Mouse (Mus musculus): ENCODE results near the gene Rab5if. TPM values are rescaled to one million over a fixed set of nuclear protein-coding genes. Genes with fewer than 3 reads are reported as not detected.
"Not testable (repeated sequence)": the region's sequence is repeated elsewhere in the genome, so short reads cannot be mapped to it uniquely, and the experiment has no call there.

Gene Rab5if
- total RNA-seq, 2 experiments from 2014 or later: 79.3 to 85.6 TPM

DNA sequence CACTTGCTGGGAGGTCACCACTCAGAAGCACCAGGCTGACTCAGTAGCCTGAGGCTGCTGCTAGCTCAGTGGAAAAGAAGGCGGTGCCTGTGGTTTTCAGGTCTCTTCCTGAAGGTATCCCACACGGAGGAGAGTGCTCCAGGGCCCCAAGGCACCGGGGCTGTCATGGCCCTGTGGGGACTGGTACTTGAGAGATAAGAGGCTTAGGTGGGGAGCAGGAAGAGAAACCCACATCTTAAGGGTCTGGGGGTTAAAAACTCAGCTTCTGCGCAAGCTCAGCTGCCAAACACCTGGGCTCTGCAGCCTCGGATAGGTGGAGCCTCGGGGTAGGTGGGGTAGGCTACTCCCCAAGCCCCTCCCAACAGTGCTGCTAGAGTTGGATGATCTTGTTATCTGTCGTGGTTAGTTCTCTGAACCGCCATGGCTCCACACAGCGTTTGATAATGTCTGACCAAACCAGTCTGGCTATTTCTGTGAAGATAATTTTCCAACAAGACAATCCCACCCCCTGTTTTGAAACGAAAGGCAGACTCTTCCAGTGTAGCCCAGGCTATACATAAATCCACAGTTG is 19.6 kb downstream of the Rab5if start:
- DNase-seq: no peak
- intact Hi-C loops (cut with DNase I): no loop called here

DNA sequence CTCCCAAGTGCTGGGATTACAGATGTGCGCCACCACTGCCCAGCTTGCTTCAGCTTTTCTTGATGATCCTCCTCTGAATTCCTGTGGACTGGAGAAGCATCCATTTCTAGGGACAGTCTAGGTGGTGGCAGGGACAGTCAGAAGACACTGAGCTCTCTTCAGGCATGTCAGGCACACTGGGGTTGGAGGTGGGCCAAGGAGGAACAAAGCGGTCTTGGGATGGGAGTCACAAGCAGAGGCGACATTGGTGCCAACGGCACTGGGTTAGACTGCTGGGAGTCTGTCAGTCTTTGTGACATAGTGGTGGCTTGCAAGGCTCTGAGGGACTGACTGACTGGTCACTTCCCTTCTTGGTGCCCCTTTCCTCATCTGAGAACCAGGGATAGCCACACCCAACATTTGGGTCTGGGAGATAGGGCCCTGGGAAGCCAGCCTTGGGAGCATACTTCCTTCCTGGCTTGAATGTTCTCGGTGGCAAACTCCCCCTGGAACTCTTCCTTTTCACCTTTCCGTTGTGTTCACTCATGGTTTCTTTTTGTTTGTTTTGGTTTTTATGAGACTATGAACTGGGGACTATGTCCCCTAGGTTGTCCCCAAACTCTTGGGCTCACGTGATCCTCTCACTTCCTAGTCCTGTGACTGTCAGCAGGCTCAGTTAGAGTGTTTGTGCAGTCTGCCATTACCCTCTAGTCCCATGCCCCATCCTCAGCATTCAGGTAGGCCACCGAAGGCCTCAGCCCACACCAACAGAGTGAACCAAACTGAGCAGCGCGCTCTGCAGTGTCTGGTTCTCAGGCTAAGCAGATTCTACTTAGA is 21.7 kb downstream of the Rab5if start:
- intact Hi-C loops (cut with DNase I): no loop called here
- DNase-seq: no peak

DNA sequence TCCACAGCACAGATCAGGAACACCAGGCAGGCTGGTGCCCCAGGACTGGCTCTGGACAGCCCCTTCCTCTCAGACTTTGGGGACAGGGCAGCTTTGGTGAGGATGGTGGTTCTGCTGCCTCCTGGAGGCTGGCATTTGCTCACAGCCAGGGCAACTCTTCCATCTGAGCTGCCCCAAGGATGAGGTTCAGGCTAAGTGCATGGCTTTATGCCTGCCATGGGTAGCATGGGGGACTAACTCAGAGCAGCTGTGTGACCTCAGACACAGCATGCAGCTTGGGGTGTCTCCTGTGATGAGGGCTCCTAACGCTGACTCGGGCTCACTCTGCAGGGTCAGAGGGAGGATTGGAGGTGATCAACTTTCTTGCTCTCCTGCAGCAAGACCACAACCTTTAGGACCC is 22.7 kb downstream of the Rab5if start:
- DNase-seq; intact Hi-C loops (cut with DNase I): not testable (repeated sequence)

DNA sequence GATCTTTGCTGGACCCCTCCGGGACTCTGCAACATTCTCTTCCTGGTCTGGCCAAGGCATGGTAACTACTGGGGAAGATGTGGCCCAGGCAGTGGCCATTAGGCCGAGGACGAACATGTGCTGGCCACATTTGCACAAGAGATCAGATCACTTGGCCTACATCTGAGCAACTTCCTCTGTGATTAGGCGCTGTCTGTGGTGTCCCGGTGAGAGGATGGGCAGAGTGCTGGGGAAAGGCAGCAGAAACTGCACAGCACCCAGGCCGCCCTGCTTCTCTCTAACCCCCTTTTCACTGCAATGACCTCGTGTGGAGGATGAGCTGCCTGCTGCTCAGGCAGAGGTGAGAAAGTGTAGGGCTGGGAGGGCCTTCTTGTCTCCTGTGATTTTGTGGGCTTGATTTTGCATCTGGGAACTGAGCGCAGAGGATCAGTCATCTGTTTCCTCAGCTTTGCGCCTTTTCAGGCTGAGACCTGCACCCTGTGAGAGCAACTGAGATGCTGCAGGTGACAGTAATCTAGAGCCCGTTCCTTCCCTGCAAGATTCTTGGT is 23.2 kb downstream of the Rab5if start:
- intact Hi-C loops (cut with DNase I): no loop called here
- DNase-seq: no peak

DNA sequence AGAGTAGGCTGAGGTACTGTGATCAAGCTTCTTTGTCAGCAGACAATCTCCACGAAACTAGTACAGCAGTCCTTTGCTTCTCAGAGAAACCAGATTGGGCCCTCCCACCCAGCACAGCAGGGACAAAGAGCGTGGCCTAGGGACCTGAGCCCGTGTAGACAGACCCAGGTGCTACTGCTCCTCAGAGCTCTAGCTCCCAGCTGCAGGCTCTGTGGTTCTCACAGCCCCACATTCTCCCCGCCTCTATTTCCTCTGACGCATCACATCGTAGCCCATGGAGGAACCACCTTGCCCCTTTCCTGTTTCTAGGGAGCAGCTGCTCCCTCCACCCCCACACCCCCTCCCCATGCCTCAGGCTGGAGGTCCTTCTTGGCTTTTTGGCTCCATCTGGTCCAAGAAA is 24.1 kb downstream of the Rab5if start, which contains the start of gene Sla2:
TSS of gene Sla2 (minus strand) at position 176 of the 400 bp plus-strand sequence.
- intact Hi-C loops (cut with DNase I): no loop called here
- DNase-seq: no peak

DNA sequence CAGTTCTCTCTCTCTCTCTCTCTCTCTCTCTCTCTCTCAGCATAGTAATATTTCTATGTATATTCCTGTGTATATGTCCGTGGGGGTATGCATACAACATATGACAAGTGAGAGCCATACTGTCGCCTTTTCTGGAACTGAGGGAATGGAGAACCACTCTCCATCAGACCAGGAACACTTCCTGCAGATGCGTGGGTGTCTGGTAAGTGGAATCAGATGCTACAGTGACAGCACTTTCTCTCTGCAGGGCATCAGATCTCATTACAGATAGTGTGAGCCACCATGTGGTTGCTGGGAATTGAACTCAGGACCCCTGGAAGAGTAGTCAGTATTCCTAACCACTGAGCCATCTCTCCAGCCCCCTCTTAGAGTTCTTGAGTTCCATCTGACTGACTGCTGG is 25.6 kb downstream of the Rab5if start:
- intact Hi-C loops (cut with DNase I): no loop called here
- no peak for DNase-seq

DNA sequence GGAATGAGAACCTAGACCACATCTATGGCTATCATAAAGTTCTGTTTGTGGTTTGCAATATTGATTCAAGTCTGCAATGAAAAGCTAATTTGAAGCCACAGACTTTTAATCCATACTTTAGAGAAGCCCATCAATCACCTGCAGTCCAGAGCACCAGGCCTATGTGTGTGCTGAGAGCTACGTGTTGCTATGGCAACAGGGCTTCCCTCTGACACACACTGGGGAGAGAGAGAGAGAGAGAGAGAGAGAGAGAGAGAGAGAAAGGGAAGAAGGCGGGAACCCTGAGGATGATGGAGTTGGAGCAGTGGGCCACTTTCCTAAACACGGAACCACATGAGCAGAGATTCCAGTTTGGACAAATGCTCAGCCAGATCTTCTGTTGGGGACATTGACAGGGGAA is 29.3 kb downstream of the Rab5if start:
- no peak for DNase-seq
- intact Hi-C loops (cut with DNase I): no loop called here

DNA sequence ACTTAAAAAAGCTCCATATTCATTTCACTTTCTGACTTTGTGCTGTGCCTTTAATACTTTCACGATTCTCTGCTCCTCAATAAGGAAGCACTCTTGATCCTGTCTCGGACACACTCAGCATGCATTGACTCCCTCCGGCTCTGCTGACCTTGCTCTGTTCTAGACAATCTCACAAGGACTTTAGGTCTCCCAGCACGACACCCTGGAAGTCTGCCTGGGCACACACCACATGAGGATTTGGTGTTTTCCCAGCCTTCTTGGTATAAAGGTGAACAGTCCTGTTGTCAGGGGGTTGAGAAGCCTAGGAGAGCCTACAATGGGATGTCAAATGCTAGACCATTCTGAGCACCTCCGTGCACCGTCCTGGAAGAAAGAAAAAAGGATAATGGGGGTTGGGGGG is 29.9 kb downstream of the Rab5if start:
- intact Hi-C loops (cut with DNase I): no loop called here
- DNase-seq: no peak

DNA sequence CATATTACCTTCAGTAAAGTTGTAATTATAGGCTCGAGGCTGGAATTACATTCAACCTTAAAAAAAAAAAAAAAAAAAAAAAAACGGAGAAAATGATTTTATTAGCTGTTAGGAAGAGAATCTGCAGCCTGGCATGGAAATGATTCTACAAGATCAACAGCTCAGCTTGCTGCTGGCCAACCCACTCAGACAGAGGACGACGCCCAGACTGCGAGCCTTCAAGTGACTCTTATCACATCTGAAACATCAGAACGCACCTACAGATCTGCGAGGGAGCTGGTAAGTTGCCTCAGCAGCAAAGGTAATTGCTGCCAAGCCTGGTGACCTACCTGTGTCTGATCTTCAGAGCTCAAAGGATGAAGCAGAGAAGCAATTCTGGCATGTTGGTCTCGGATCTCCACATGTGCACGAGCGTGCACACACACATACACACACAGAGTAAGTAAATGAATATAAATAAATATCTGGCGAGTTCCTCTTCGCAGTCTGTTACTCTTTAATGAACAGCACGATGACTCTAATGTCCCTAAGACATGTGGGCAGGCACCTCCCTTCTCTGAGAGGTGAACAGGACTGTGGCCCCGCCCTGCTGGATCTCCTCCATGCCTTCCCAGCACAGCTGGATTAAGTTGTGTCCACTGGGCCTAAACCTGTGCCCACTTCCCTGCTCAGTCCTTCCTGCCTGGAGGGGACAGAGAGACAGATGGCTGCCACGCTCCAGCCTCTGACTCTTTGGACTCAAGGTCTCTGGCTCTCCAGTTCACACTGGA is 31.8 kb downstream of the Rab5if start:
- intact Hi-C loops (cut with DNase I): no loop called here
- DNase-seq: no peak

DNA sequence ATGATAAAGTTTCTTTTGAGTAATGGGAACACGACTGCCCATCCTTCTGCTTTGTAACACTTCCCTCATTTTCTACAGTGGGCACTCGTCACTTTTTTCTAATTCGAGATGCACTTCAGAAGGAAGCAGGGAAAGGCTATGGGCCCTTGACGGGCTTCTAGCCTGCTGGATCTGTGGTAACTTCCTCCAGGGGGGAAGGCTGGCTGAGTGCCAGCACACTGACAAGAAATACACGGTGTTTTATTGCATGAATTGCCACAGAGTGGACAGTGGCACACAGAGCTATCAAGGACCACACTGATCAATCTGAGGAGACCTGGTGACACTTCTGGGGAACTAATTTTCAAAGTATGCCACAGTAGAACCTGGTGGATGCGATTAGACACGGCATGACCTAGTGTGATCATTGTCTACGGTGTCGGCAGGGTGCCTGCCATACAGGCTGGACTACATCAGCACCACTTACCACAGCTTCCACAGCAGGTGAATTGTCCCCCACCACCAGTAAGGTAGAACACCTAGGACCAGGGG is 33.5 kb downstream of the Rab5if start:
- no peak for DNase-seq
- intact Hi-C loops (cut with DNase I): no loop called here

DNA sequence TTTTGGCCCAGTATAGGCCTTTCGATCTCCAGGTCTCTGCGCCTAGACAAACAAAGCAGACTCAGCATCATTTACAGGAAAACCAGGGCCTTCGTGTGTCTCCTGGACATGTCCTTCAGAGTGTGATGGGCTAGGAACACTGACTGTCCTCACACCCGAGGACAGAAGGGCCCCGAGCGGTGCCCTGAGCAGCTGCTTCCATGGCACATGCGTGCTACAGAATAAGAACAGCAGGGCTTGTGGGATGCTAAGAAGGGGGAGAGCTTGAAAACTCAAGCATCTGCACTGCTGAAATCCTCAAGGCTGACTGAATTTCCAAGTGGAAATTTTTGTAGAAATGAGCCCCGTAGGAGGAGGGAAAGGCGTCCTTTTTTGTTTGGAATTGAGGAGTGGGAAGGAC is 34.1 kb downstream of the Rab5if start:
- intact Hi-C loops (cut with DNase I): no loop called here
- DNase-seq: no peak

DNA sequence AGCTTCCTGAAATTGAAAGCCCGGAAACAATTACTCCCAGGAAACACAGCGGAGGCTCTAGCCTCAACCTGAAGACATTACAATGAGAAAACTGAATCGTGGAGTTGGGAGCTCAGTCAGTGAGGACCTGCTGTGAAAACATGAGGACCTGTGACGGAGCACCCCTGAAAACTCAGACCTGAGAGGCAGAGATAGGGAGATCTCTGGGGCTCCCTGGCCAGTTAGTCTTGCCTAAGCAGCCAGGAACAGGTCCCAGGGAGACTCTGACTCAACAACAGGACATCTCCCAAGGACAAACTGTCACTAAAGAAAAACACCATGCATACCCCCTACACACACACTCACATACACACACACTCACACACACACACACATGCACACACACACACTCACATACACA is 35.4 kb downstream of the Rab5if start:
- intact Hi-C loops (cut with DNase I): no loop called here
- no peak for DNase-seq

DNA sequence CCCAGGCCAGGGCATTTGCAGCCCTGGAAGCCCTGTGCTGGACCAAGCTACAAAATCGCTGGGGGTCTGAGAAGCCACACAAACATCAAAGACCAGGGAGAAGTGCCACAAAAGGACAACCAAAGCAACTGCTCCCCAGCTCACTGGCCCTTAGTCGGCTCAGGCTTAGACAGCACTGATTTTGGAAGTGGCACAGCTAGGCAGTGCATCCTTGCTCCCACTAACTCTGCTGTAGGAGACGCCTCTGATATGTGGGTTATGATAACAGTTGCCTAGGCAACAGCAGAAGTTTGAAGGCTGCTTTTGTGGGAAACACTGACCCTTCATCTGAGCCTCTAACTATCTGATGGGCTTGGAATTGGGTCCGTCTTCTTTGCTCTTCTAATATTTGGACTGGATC is 36.3 kb downstream of the Rab5if start:
- intact Hi-C loops (cut with DNase I): no loop called here
- no peak for DNase-seq

DNA sequence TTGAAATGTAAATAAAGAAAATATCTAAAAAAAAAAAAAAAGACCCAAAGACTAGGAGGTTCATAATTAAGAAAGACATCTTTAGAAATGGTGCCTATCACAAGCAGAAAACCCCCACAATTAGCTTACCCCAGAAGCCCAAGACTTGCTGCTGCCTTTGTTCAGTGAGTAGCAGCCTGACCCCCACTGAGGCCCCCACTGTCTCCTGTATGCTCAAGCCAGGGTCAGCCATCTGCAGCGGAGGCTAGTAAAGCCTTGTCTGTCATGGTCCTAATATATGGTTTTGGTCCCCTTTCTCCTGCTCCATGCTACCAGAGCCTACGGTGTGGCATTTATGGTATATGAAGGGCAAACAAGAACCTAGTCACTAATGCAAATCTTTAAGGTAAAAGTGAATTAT is 38.4 kb downstream of the Rab5if start:
- intact Hi-C loops (cut with DNase I): loop anchor here (5.0 kb wide), 1 partner anchor 191 kb away; no protein-coding TSS in a partner anchor
- DNase-seq: no peak

DNA sequence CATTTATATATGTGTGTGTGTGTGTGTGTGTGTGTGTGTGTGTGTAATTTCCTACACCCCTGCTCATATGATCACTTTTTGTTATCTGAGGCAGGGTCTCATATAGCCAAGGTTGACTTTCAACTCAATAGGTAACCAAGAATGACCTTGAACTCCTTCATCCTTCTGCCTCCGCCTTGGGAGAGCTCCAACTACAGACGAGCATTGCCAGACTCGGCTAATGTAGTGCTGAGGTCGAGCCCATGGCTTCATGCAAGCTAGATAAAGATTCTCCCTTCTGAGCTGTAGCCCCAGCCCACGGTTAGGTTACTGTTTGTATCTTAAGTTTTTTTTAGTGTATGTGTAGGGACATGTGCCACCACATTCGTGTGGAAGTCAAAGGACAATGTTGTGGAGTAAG is 39.0 kb downstream of the Rab5if start:
- DNase-seq: no peak
- intact Hi-C loops (cut with DNase I): loop anchor here (5.0 kb wide), 1 partner anchor 190 kb away; no protein-coding TSS in a partner anchor

DNA sequence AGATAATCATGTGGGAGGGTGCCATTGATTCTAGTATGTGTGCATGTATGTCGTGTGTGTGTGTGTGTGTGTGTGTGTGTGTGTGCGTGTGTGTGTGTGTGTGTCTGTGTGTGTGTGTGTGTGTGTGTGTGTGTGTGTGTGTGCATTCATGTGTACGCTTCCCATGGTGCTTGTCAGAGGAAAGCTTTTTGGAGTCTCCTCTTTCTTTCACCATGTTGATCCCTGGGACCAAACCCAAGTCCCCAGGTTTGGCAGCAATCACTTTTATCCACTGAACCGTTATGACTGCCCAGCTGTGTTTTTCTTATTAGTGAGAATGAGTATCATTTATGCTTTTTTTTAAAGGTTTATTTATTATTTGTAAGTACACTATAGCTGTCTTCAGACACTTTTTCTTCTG is 39.5 kb downstream of the Rab5if start:
- intact Hi-C loops (cut with DNase I): loop anchor here (5.0 kb wide), 1 partner anchor 190 kb away; no protein-coding TSS in a partner anchor

DNA sequence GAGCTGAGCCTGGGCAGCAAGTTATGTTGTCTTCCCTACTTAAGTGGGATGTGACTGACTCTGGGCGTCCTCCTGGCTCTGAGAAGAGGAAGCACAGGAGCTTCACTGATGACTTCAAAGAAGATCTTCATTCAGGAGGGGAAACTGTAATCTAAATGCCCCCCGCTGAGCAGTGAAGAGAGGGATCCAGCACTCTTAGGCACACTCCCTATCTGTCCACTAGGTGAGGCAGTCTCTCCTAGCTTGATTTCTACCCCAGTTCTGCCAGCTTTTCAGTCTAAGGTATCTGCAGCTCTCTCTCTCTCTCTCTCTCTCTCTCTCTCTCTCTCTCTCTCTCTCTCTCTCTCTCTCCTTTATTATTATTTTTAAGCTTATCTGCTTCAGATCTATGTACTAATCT is 40.4 kb downstream of the Rab5if start:
- no peak for DNase-seq
- intact Hi-C loops (cut with DNase I): loop anchor here (5.0 kb wide), 1 partner anchor 189 kb away; no protein-coding TSS in a partner anchor

More for the DNA sequence above, 39.5 kb downstream of the Rab5if start:
- not testable (repeated sequence) for DNase-seq

DNA sequence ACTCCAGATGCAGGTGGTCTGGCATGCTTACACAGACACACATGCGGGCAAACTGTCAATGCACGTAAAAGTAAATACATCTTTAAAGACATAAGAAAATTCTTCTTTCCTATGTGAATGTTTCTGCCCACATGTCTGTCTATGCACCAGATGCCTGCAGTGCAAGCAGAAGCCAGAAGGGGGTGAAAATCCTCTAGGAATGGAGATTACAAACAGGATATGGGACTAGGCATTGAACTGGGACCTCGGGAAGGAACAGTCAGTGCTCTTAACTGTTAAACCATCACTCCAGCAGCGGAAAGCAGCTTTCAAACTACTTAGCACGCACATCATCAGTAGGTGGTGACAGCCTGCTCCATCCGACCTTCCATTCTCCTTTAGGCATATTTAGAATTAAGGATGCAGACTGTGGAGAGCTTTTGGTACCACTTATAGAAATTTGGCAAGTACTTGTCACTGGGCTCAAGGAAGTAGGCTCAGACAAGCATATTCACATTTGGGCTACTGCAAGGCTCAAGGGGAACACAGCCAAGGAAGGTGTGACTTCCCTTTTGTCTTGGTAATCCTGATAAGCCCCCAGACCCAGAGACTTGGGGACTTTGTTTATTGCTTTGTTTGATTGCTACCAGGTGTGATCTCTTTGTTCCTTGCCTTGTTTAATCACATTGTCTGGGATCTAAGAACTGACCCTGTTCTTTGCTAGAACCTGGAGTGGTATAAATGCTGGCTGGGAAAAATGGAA is 42.2 kb downstream of the Rab5if start:
- intact Hi-C loops (cut with DNase I): loop anchor here (2.0 to 5.0 kb wide), 2 partner anchors 94 to 187 kb away; no protein-coding TSS in a partner anchor
- DNase-seq: peak; percentile 53 to 63

DNA sequence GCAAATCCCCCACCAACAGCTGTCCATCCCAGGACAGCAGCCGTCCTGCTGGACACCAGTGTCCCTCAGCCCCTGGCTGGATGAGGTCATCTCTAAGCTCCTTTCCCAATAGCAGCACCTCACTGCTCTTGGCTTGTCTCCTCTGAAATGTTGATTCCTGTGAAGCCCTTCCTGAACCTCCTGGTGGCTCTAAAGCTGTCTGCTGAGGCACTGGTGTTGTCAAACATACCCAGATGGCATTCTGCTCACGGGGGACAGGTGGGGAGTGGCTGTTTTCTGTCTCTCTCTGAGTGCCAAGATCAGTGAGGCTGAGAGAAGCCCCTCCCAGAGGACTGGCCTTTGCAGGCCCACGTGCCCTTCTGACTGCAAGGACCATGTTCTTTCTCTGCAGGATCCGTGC is 43.0 kb downstream of the Rab5if start:
- DNase-seq: not testable (repeated sequence)
- intact Hi-C loops (cut with DNase I): loop anchor here (2.0 kb wide), 1 partner anchor 93 kb away; no protein-coding TSS in a partner anchor

DNA sequence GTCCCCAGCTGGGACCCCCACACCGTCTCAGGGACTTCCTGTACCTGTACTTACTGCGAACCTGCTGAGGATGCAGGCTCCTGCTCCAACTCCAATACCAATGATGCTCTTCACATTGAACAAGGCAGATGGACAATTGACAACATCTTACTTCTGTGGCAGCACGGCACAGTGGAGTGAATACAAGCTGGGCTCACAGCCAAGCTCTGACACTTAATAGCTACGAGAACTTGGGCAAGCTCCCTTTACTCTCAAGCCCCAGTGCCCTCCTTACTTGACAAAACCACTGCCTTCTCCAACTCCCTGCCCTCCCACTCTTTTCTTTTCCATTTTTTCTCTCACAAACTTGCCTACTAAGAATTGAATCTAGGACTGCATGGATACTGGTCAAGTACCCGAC is 50.3 kb downstream of the Rab5if start:
- no peak for DNase-seq
- intact Hi-C loops (cut with DNase I): no loop called here
